Mouse (Mus musculus) hindbrain, embryonic 13.5 days (tissue): ENCODE data around the gene Cyp26a1. TPM values are rescaled to one million over a fixed set of nuclear protein-coding genes. Genes with fewer than 3 reads are reported as not detected.

ENCODE experiments used
- ATAC-seq: fragments of 200-750 bp; cut with Nextera tagmentation; 2 replicates; pipeline ENCODE4 v1.8.0; 2017; ENCODE audit warnings: moderate TSS enrichment; ENCODE audit not compliant: low FRiP score
- H3K27ac ChIP-seq: fragments of 300-500 bp; sonication (generic); 2 replicates; pipeline ENCODE4 v1.5.1; 2015; ENCODE audit warnings: inconsistent platforms, mild to moderate bottlenecking, moderate library complexity
- H3K27me3 ChIP-seq: fragments of 300-500 bp; sonication (generic); 2 replicates; pipeline ENCODE4 v1.6.1; 2015; ENCODE audit warnings: mild to moderate bottlenecking, inconsistent platforms
- H3K36me3 ChIP-seq: fragments of 300-500 bp; sonication (generic); 2 replicates; pipeline ENCODE4 v1.6.1; 2015; ENCODE audit warnings: mild to moderate bottlenecking, inconsistent platforms
- H3K4me1 ChIP-seq: fragments of 300-500 bp; sonication (generic); replicated peaks from 2 replicates; pipeline ENCODE4 v1.6.1; 2015; ENCODE audit warnings: inconsistent platforms
- H3K4me2 ChIP-seq: fragments of 300-500 bp; sonication (generic); 2 replicates; pipeline ENCODE4 v1.6.1; 2015; ENCODE audit warnings: inconsistent platforms, mild to moderate bottlenecking, moderate library complexity
- H3K4me3 ChIP-seq: fragments of 300-500 bp; sonication (generic); 2 replicates; pipeline ENCODE4 v1.5.1; 2015; ENCODE audit warnings: mild to moderate bottlenecking, inconsistent platforms
- H3K9ac ChIP-seq: fragments of 300-500 bp; sonication (generic); 2 replicates; pipeline ENCODE4 v1.6.1; 2015; ENCODE audit warnings: mild to moderate bottlenecking, inconsistent platforms
- H3K9me3 ChIP-seq: fragments of 300-500 bp; sonication (generic); 2 replicates; pipeline ENCODE4 v1.6.1; 2016; ENCODE audit warnings: inconsistent platforms
- WGBS: fragments of 180-500 bp; shearing (Covaris S2); methylation state at CpG from one replicate; pipeline ENCODE4 v1.1.7; 2015; 5-methylcytosine and 5-hydroxymethylcytosine counted together
- polyA plus RNA-seq: library from polyadenylated mRNA; unstranded; fragments of >200 nt; fragmentation: Nextera tagmentation; extraction: Ambion mirVana; gene quantifications from 2 replicates; pipeline ENCODE4 v1.2.1, GENCODE M21; 2015

The Cyp26a1 gene
- polyA plus RNA-seq, 1 experiment from 2014 or later: 0.23 TPM

GRCm38 (mm10) chr19:37740043-37740442, 42.4 kb downstream of the Cyp26a1 start:
- no peak overlapping the region for H3K4me3 ChIP-seq
- H3K9me3 ChIP-seq: no peaks in the 10 kb centered on the region
- no peak for ATAC-seq
- WGBS: 78% methylated on average over 7 of the region's 7 CpGs
- no peak overlapping the region for H3K9ac ChIP-seq
- no peaks in the 10 kb centered on the region for H3K36me3 ChIP-seq
- H3K27me3 ChIP-seq: no peaks in the 10 kb centered on the region
- no peak overlapping the region for H3K27ac ChIP-seq
- no peak overlapping the region for H3K4me2 ChIP-seq
- H3K4me1 ChIP-seq: no peaks in the 10 kb centered on the region

Other genes with a start within 250 kb of the Cyp26a1 start
- gene Exoc6, start 147.4 kb upstream of the Cyp26a1 start, polyA plus RNA-seq: 15.1 and 15.2 TPM in 2 replicates
- not detected in 2 replicates for gene Cyp26c1, start 12.2 kb upstream of the Cyp26a1 start, polyA plus RNA-seq